Mouse (Mus musculus) right cerebral cortex, postnatal 36 days (tissue): ENCODE results near the gene Cyp2a12.
"Not testable (repeated sequence)": the region's sequence is repeated elsewhere in the genome, so short reads cannot be mapped to it uniquely, and the experiment has no call there.

Source experiments
- DNase-seq, 2 experiments: peaks; one replicate each; pipeline ENCODE4 v3.0.0; 2022; ENCODE audit warnings: low spot score in 2 of 2, mixed read lengths in 1 of 2

The Cyp2a12 gene

GRCm38 (mm10) chr7:27028789-27029188, at the start of gene Cyp2a12:
Gene Cyp2a12 (plus strand): TSS chr7:27029081.
- no peak for DNase-seq

GRCm38 (mm10) chr7:26981464-26981863, 47.4 kb upstream of the Cyp2a12 start:
- not testable (repeated sequence) for DNase-seq

- DNase-seq, result not testable (repeated sequence)
Measured at GRCm38 (mm10) chr7:26981937-26982336, 46.9 kb upstream of the Cyp2a12 start.

GRCm38 (mm10) chr7:26982551-26982950, 46.3 kb upstream of the Cyp2a12 start:
- no peak for DNase-seq

- not testable (repeated sequence) for DNase-seq
Measured at GRCm38 (mm10) chr7:26983151-26983550, 45.7 kb upstream of the Cyp2a12 start.

- not testable (repeated sequence) for DNase-seq
Measured at GRCm38 (mm10) chr7:27026581-27026980, 2.3 kb upstream of the Cyp2a12 start.

- not testable (repeated sequence) for DNase-seq
Measured at GRCm38 (mm10) chr7:27048886-27049285, 20.0 kb downstream of the Cyp2a12 start.

- DNase-seq, result not testable (repeated sequence)
Measured at GRCm38 (mm10) chr7:27059333-27059732, 30.5 kb downstream of the Cyp2a12 start.

GRCm38 (mm10) chr7:27059896-27060295, 31.0 kb downstream of the Cyp2a12 start:
- not testable (repeated sequence) for DNase-seq

GRCm38 (mm10) chr7:27078641-27079040, 49.8 kb downstream of the Cyp2a12 start:
- DNase-seq, result no peak

- no peak for DNase-seq
Measured at GRCm38 (mm10) chr7:27081625-27082024, 52.7 kb downstream of the Cyp2a12 start.
